Mouse (Mus musculus): Measurements from ENCODE around the gene Tmem37. TPM values are rescaled to one million over a fixed set of nuclear protein-coding genes. Genes with fewer than 3 reads are reported as not detected.

Tmem37 gene
- polyA plus RNA-seq, 1 experiment from 2014 or later = 108 TPM

DNA sequence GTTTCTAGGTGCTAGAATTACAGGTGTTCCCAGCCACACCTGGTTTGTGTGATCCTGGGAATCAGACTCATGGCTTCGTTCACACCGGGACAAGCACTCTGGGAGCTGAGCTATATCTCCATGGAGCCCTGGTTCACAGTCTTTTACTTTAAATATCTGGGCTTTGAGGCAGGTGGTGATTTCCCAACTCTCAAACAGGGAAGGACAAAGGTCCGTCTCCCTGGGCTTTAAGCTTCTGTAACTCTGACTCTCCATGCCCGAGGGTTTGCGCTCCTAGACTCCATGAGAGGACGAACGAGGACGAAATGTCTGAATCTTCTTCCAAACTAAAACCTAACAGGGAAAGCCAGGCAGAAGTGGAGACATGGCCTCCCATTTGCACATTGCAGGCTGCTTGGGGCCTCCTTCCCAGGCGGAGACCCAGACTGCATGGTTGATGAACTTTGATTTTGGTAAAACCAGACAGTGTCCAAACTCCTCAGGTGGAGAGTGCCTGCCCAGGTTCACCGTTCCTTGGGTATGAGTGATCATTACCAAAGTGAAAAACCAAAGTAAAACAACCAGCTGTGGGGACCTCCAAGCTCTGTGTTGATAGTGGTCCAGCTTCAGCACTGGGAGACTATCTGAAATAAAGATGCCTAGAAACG is 9.7 kb downstream of the Tmem37 start:
- peak; percentile 56 for ATAC-seq
- no peaks in the 10 kb centered on the region for H3K9me3 ChIP-seq (ENCODE audit: control insufficient read depth, low read length)
- no peak overlapping the region for H3K4me3 ChIP-seq (ENCODE audit: low read length)
- H3K4me2 ChIP-seq (ENCODE audit: low read depth, low read length) = no peak overlapping the region
- H3K9ac ChIP-seq (ENCODE audit: low read depth, low read length) = no peak overlapping the region
- H3K4me1 ChIP-seq (ENCODE audit: control insufficient read depth, insufficient read depth, low read length) = peaks cover 8% of the 10 kb centered on the region; the same call in 1 of the 2 replicates
- 85% methylated on average over 11 of the region's 11 CpGs for WGBS
- H3K27me3 ChIP-seq (replicated peaks; ENCODE audit: control insufficient read depth, insufficient read depth, low read length) = no peaks in the 10 kb centered on the region
- H3K27ac ChIP-seq (ENCODE audit: low read length) = peak overlapping the region; percentile 50
- no peaks in the 10 kb centered on the region for H3K36me3 ChIP-seq (ENCODE audit: control insufficient read depth, insufficient read depth, low read length)

DNA sequence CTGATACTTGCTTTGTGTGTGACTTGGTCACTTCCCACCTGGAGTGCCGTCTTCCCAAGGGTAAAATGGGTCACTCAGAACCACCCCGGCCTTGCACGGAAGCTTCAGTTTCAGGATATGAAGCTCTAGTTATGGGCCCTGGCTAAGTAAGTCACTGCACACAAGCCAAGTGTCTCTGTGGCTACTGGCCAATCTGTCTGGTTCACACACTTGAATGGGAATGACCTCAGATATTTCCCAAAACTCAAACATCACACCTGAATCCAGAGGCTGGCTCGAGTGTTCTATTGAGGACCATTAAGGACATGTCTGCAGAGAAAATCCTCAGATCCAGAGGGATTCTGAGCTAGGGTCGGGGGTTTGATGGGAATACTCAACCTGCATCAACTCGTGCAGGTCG is 11.6 kb downstream of the Tmem37 start:
- no peak overlapping the region for H3K4me3 ChIP-seq (ENCODE audit: low read length)
- no peak overlapping the region for H3K27ac ChIP-seq (ENCODE audit: low read length)
- no peaks in the 10 kb centered on the region for H3K36me3 ChIP-seq (ENCODE audit: control insufficient read depth, insufficient read depth, low read length)
- no peak overlapping the region for H3K9ac ChIP-seq (ENCODE audit: low read depth, low read length)
- ATAC-seq = no peak
- no peaks in the 10 kb centered on the region for H3K9me3 ChIP-seq (ENCODE audit: control insufficient read depth, low read length)
- H3K27me3 ChIP-seq (replicated peaks; ENCODE audit: control insufficient read depth, insufficient read depth, low read length) = no peaks in the 10 kb centered on the region
- no peak overlapping the region for H3K4me2 ChIP-seq (ENCODE audit: low read depth, low read length)
- peaks cover 8% of the 10 kb centered on the region; the same call in 1 of the 2 replicates for H3K4me1 ChIP-seq (ENCODE audit: control insufficient read depth, insufficient read depth, low read length)
- WGBS = 89% methylated on average over 7 of the region's 7 CpGs

DNA sequence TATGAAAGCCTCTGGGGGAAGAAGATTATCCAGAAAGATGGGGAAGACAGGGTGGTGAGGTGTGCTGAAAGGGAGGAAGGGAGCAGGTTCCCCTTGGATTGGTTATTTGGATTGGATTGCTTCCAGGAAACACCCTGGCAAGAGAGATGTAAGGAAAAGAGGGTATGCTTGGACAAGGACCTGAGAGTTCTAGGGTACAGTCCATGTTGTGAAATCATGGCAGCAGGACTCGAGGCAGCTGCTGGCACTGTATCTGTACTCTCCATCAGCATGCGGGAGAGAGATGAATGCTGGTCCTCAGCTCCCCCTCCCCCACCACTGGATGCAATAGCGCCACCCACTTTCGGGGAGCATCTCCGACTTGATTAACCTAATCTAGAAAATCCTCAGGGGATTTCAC is 13.2 kb downstream of the Tmem37 start:
- H3K27ac ChIP-seq (ENCODE audit: low read length) = no peak overlapping the region
- no peak overlapping the region for H3K4me2 ChIP-seq (ENCODE audit: low read depth, low read length)
- H3K27me3 ChIP-seq (replicated peaks; ENCODE audit: control insufficient read depth, insufficient read depth, low read length) = no peaks in the 10 kb centered on the region
- H3K9ac ChIP-seq (ENCODE audit: low read depth, low read length) = no peak overlapping the region
- no peaks in the 10 kb centered on the region for H3K36me3 ChIP-seq (ENCODE audit: control insufficient read depth, insufficient read depth, low read length)
- no peak overlapping the region for H3K4me3 ChIP-seq (ENCODE audit: low read length)
- ATAC-seq = no peak
- WGBS = 79% methylated on average over 5 of the region's 5 CpGs
- peaks cover 2% of the 10 kb centered on the region; the same call in 1 of the 2 replicates for H3K4me1 ChIP-seq (ENCODE audit: control insufficient read depth, insufficient read depth, low read length)
- H3K9me3 ChIP-seq (ENCODE audit: control insufficient read depth, low read length) = no peaks in the 10 kb centered on the region

DNA sequence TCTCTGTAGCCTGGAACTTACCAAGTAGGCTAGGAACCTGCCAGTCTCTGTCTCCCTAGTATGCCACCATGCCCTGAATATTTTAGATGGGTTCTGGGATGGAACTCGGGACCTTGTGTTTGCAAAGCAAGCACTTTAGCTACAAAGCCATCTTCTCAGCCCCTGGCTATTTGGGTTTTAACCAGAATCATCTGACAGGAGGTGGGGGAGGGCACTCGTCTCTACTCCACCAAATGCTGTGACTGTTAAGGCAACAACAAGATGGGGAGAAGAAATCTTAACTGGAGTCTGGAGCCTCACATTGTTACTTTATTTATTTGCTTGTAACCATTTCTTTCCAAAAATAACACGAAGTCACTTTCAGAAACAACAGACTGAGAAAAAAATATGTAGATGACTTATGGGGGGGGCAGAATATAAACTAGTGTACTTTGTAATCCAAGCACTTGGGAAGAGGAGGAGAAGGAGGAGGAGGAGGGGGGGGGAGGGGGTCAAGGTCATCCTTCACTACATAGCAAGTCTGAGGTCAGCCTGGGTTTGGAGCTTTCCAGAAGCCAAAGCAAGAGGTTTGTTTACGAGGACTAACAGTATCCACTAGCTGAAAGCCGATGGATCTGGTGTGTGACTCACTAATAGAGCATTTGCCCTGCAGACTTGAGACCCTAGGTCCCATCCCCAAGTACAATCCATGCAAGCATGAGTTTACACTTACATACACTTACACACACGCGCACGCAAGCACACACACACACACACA is 16.0 kb downstream of the Tmem37 start:
- WGBS = 64% methylated on average over 8 of the region's 8 CpGs
- H3K36me3 ChIP-seq (ENCODE audit: control insufficient read depth, insufficient read depth, low read length) = no peaks in the 10 kb centered on the region
- no peak overlapping the region for H3K27ac ChIP-seq (ENCODE audit: low read length)
- ATAC-seq = no peak
- H3K9me3 ChIP-seq (ENCODE audit: control insufficient read depth, low read length) = no peaks in the 10 kb centered on the region
- H3K4me2 ChIP-seq (ENCODE audit: low read depth, low read length) = no peak overlapping the region
- no peaks in the 10 kb centered on the region for H3K4me1 ChIP-seq (ENCODE audit: control insufficient read depth, insufficient read depth, low read length)
- H3K27me3 ChIP-seq (replicated peaks; ENCODE audit: control insufficient read depth, insufficient read depth, low read length) = no peaks in the 10 kb centered on the region
- no peak overlapping the region for H3K9ac ChIP-seq (ENCODE audit: low read depth, low read length)
- H3K4me3 ChIP-seq (ENCODE audit: low read length) = no peak overlapping the region

DNA sequence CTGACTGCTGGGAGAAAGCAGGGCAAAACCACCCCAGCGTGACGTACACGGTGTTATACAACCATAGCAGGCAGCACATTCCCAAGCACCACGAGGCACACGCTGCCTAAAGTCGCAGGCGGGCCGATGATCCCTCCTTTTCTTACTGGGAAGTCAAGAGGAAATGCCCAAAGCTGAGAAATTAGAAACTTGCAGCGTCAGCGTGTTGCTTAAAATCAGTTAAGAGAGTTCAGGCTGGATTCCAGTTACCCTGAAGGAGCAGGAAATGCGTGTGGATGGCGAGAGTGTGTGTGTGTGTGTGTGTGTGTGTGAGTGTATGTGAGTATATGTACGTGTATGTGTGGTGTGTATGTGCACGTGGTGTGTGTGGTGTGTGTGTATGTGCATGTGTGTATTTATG is 16.8 kb downstream of the Tmem37 start:
- H3K4me2 ChIP-seq (ENCODE audit: low read depth, low read length) = no peak overlapping the region
- no peak for ATAC-seq
- no peak overlapping the region for H3K27ac ChIP-seq (ENCODE audit: low read length)
- no peaks in the 10 kb centered on the region for H3K27me3 ChIP-seq (replicated peaks; ENCODE audit: control insufficient read depth, insufficient read depth, low read length)
- H3K36me3 ChIP-seq (ENCODE audit: control insufficient read depth, insufficient read depth, low read length) = no peaks in the 10 kb centered on the region
- 61% methylated on average over 14 of the region's 14 CpGs for WGBS
- H3K9ac ChIP-seq (ENCODE audit: low read depth, low read length) = no peak overlapping the region
- no peak overlapping the region for H3K4me3 ChIP-seq (ENCODE audit: low read length)
- no peaks in the 10 kb centered on the region for H3K9me3 ChIP-seq (ENCODE audit: control insufficient read depth, low read length)
- no peaks in the 10 kb centered on the region for H3K4me1 ChIP-seq (ENCODE audit: control insufficient read depth, insufficient read depth, low read length)

DNA sequence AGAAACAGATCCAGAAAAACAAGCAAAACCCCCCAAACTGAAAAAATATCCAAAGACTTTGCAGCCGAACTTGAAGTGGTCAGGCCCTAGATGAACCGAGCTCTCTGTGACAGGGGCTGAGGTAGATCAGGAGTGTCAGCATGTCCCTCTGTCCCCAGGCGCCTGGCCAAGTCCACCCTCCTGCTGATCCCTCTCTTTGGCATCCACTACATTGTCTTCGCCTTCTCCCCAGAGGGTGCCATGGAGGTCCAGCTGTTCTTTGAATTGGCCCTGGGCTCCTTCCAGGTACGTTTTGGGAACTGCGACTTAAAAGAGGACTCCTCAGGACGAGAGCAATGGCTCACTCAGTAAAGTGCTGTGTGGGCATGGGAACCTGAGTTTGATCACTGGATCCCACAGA is 17.6 kb downstream of the Tmem37 start:
- no peak overlapping the region for H3K27ac ChIP-seq (ENCODE audit: low read length)
- WGBS = 75% methylated on average over 7 of the region's 7 CpGs
- no peaks in the 10 kb centered on the region for H3K36me3 ChIP-seq (ENCODE audit: control insufficient read depth, insufficient read depth, low read length)
- ATAC-seq = no peak
- H3K4me2 ChIP-seq (ENCODE audit: low read depth, low read length) = no peak overlapping the region
- no peak overlapping the region for H3K9ac ChIP-seq (ENCODE audit: low read depth, low read length)
- no peaks in the 10 kb centered on the region for H3K9me3 ChIP-seq (ENCODE audit: control insufficient read depth, low read length)
- no peak overlapping the region for H3K4me3 ChIP-seq (ENCODE audit: low read length)
- H3K27me3 ChIP-seq (replicated peaks; ENCODE audit: control insufficient read depth, insufficient read depth, low read length) = no peaks in the 10 kb centered on the region
- no peaks in the 10 kb centered on the region for H3K4me1 ChIP-seq (ENCODE audit: control insufficient read depth, insufficient read depth, low read length)

DNA sequence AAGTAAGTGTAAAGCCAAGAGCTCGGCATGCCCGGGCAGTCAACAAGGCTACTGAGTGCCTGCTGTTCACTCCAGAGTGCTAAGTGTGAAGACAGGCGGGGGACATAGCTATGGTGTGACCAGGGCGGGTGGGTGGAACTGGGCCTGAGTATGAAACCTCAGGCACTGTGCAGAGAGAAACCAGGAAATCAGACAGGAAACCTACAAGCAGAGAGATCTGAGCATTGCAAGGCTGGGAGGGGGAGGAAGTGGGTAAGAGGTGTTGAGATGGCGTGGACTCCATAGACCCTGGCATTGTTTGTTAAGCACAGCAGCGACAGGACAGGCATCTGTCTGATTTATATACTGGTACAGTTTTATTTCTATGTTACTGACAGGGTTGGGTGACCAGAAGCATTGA is 18.4 kb downstream of the Tmem37 start:
- no peak overlapping the region for H3K27ac ChIP-seq (ENCODE audit: low read length)
- ATAC-seq = 0 out of 2 replicates have a peak, but pooled peaks have one; percentile 27
- 67% methylated on average over 6 of the region's 6 CpGs for WGBS

DNA sequence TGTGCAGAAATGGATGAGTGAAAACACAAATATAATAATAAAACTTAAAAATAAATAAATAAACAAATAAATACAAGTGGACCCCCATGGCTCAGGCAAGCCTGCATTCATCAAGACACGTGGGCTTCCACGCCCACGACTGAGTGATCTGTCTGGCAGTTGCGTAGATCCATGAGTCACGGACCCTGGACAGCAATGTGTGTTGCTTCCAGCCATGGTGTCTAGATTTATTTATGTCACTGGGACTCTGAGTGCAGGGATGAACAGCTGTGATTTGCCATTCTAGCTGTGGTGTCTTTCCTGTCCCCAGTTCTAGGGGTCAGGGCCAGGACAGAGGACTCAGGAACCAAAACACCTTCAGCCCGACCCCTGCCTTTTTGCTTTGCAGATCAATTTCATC is 18.9 kb downstream of the Tmem37 start:
- Histone ChIP-seq H3K4me3 (ENCODE audit: low read length) (no peak overlapping the region), H3K4me1 (ENCODE audit: control insufficient read depth, insufficient read depth, low read length) (no peaks in the 10 kb centered on the region), H3K4me2 (ENCODE audit: low read depth, low read length) (no peak overlapping the region), H3K9me3 (ENCODE audit: control insufficient read depth, low read length) (no peaks in the 10 kb centered on the region), H3K27ac (ENCODE audit: low read length) (no peak overlapping the region), H3K9ac (ENCODE audit: low read depth, low read length) (no peak overlapping the region), H3K36me3 (ENCODE audit: control insufficient read depth, insufficient read depth, low read length) (no peaks in the 10 kb centered on the region), H3K27me3 (replicated peaks; ENCODE audit: control insufficient read depth, insufficient read depth, low read length) (no peaks in the 10 kb centered on the region)
- 73% methylated on average over 6 of the region's 6 CpGs for WGBS
- no peak for ATAC-seq

More for the DNA sequence above, 18.4 kb downstream of the Tmem37 start:
- Histone ChIP-seq H3K4me2 (ENCODE audit: low read depth, low read length) (no peak overlapping the region), H3K4me3 (ENCODE audit: low read length) (no peak overlapping the region), H3K27me3 (replicated peaks; ENCODE audit: control insufficient read depth, insufficient read depth, low read length) (no peaks in the 10 kb centered on the region), H3K9ac (ENCODE audit: low read depth, low read length) (no peak overlapping the region), H3K9me3 (ENCODE audit: control insufficient read depth, low read length) (no peaks in the 10 kb centered on the region), H3K4me1 (ENCODE audit: control insufficient read depth, insufficient read depth, low read length) (no peaks in the 10 kb centered on the region), H3K36me3 (ENCODE audit: control insufficient read depth, insufficient read depth, low read length) (no peaks in the 10 kb centered on the region)

DNA sequence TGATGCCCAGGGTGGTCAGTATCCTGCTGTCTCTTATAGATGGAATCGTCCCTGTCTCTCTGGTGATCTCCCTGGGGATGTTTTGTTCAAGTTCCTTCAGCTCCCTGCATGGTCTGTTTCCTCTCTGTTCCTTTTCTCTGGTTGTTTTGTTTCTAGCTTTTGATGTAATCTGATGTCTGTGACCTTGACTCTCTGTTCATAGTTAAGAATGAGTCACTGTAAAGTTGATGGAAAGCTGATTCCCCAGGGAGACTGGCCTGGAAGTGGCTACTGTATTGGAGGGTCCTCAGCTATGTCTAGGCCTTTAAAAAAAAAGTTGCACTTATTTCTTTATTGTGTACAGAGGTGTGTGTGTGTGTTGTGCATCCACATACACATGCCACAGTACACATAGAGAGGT is 22.8 kb downstream of the Tmem37 start:
- Histone ChIP-seq H3K9me3 (ENCODE audit: control insufficient read depth, low read length) (no peaks in the 10 kb centered on the region), H3K9ac (ENCODE audit: low read depth, low read length) (no peak overlapping the region), H3K4me2 (ENCODE audit: low read depth, low read length) (no peak overlapping the region), H3K27ac (ENCODE audit: low read length) (no peak overlapping the region), H3K36me3 (ENCODE audit: control insufficient read depth, insufficient read depth, low read length) (no peaks in the 10 kb centered on the region), H3K27me3 (replicated peaks; ENCODE audit: control insufficient read depth, insufficient read depth, low read length) (no peaks in the 10 kb centered on the region), H3K4me1 (ENCODE audit: control insufficient read depth, insufficient read depth, low read length) (no peaks in the 10 kb centered on the region), H3K4me3 (ENCODE audit: low read length) (no peak overlapping the region)
- ATAC-seq = no peak
- WGBS = 48% methylated on average over 1 of the region's 1 CpGs

All from intestine, embryonic 16.5 days (tissue).